Mouse (Mus musculus): ENCODE measurements around the gene Comt. TPM values are rescaled to one million over a fixed set of nuclear protein-coding genes. Genes with fewer than 3 reads are reported as not detected.

Comt gene
- polyA plus RNA-seq, 1 experiment: 157 TPM

DNA sequence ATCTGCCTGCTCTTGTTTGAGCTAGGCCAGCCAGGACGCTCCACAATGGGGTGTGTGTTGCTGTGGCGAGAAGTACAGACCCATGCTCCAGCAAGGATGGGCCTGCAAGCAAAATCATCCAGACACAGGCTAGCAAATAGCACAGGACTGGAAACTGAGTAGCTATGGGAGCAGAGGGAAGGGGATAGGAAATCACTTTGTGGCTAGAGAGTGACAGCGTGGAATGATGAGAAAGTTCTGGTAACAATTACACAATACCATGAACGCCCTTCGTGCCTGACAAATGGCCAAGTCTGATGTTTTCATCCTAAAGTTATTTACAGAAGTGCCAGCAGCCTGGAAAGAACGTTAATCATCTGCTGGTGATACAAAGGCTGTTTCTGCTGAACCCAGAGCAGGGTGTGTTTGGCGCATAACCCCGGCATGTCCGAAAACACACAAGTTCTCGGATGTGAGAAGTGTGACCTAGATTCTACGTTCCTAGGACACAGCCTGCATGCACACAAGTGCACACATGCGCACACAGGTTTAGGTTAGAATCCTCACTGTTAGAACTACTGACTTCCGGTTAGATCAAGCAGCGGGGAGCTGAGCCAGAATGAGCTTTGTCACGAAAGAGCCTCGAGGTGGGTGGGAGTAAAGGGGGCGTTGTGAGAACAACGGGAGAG is 10.4 kb downstream of the Comt start:
- 63% methylated on average over 18 of the region's 18 CpGs for WGBS

DNA sequence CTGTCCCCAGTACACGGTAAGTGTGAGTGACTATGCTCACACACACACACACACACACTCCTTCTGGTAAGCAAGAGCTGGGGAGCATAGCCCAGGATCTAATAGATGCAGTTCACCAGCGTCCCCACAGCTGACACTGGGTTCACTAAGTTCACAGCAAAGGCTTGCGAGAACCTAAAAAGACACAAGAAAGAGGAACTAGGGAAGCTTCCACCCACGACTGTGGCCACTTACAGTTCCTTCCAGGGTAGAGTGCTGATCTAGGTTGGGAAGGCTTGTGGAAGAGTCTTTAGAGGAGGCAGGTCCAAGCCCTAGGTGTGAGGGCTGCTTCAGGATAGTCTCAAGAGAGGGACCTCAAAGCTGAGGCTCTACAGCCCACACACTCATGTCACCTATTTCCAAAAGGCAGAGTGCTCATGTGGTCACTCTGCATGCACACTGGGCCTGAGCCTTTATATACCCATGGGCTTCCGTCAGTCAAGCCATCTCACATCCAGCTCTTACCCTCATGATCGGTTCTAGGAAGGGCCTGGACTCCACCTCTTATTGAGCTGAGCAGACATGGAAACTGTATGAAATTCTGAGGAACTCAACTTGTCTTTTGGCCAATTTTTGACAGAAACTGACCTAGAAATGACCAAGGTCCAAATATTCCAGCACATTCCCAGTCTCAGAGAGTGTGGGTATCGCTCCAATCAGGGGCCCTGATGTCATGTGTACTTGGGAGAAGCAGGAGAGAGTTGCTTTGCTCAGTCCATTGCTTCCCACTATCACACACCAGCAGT is 13.4 kb downstream of the Comt start:
- no peak for DNase-seq (ENCODE audit: low read depth, low spot score)
- WGBS: 73% methylated on average over 7 of the region's 7 CpGs

More for the DNA sequence above, 10.4 kb downstream of the Comt start:
- DNase-seq (ENCODE audit: low read depth, low spot score): no peak

DNA sequence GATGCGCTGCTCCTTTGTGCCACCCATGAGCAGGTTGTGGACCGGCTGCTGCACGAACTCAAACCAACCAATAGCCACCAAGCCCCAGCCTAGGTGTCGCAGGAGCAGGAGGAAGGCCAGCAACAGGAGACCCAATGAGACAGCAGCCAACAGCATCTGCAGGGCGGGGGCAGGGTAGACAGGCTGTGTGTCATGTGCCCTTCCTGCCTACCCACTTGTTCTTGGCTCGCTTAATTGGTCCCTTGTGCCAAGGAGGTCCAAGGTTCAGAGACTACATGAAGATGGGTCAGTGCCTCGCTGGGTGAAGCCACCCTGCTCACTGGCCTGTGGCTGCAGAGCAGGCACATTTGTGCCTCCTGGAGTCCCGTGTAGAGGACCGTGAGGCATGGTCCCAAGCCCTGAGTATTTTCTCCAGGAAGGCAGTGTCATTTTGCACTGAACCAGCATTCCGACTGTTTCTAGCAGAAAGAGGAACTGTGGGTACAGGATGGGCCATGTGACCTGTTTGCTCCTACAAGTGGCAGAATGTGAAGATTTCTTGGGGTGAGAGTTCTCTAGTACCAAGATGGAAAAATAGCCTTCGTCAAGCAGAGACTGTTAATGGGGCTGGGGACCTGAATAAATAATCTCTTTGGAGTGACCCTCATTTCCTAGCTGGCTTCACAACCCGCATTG is 14.7 kb downstream of the Comt start:
- WGBS: 44% methylated on average over 12 of the region's 12 CpGs
- DNase-seq (ENCODE audit: low read depth, low spot score): no peak

DNA sequence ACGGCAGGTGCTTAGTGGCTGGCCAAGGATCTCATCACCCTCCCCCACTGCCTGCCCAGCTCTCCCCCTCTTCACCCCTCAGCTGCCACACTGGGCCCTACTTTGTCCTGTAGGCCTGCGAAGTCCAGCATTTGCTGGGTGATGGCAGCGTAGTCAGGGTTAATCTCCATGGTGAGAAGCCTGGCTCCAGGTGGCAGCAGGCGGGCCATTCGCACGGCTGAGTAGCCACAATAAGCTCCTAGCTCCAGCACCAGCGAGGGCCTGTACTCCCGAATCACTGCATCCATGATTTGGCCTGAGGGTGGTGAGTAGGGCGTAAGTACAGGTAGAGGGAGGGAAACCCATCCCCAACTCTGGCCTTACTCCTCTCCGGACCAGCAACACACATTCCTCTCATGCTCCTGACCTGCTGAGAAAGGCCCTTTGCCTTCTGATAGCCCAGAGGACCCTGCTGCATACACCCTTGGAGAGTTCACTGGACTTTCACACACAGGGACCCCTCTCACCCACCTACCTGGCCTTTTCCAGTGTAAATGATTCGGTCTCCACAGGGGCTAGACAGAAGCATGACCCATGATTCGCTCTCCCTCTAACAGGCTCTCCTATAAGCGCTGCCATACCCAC is 15.5 kb downstream of the Comt start:
- WGBS: 92% methylated on average over 13 of the region's 13 CpGs

DNA sequence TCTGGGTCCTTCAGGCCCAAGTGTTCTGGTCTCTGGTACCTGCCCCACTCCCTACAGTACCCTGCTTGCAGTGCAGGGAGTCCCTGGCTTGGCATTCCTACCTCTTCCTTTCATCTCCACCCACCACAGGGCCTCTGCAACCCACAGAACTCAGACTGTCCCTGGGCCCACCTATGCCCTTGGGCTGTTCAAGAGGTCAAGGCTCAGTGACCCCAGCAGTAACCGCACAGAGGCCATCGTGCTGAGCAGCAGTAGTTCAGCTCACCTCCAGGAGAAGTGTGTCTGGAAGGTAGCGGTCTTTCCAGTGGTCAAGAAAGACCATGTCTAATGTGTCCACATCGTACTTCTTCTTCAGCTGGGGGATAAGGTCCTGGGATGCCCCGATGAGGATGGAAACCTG is 16.2 kb downstream of the Comt start:
- DNase-seq (ENCODE audit: low read depth, low spot score): no peak
- WGBS: 87% methylated on average over 5 of the region's 5 CpGs

More for the DNA sequence above, 15.5 kb downstream of the Comt start:
- no peak for DNase-seq (ENCODE audit: low read depth, low spot score)

DNA sequence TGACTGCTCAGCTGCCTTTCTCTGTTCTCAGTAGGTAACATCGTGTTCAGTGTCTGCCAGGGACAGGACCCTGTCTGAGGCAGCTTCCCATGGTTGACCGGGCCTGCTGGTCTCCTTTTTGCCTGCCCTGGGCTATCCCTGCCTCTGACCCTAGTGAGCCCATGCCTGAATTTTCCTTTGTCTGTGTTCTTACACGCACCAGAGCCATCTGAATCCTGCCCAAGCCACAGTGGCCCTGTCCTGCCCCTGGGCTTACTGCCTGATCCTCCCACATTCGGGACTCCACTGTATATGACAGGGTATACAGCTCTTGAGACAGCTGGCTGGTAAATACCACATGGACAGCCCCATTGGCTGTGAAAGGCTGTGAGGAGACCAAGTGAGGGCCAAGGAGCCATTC is 16.9 kb downstream of the Comt start:
- WGBS: 84% methylated on average over 4 of the region's 4 CpGs

DNA sequence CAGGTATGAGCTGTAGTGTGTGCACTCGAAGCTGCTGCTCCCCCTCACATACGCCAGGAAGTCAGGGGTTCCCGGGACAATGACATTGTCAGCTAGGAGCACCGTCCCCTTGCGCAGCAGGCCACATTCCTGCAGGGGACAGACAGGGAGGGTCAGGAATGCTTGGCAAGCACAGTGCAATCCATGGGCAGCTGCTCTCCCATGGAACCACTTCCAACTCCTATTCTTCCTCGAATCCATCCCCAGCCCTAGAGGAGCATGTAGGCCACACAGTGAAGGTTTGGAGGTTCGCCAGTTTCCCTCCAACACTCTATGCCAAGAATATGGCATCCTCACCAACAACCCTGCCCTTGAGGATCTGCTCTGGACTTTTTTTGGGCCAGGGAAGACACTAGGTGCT is 18.7 kb downstream of the Comt start:
- WGBS: 60% methylated on average over 7 of the region's 7 CpGs
- DNase-seq (ENCODE audit: low read depth, low spot score): no peak

More for the DNA sequence above, 16.9 kb downstream of the Comt start:
- no peak for DNase-seq (ENCODE audit: low read depth, low spot score)

DNA sequence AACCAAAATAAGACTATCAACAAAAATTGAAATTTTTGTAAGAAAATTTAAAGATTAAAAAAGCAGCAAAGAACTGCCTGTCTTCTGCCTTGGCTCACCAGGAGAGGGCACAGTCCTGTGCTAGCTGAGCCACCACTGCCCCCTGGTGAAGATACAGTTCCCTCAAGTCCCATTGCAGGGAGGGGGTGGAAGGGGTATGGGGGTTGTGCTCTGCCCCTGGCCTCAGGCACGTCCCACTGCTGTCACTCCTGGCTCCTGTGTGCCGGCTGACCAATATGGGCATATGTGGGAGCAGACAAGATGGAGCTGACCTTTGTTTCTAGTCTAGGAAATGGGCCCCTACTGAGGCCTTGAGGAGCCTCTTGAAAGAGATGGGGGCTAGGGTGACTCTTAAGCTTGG is 20.4 kb downstream of the Comt start:
- no peak for DNase-seq (ENCODE audit: low read depth, low spot score)
- WGBS: 21% methylated on average over 2 of the region's 2 CpGs

DNA sequence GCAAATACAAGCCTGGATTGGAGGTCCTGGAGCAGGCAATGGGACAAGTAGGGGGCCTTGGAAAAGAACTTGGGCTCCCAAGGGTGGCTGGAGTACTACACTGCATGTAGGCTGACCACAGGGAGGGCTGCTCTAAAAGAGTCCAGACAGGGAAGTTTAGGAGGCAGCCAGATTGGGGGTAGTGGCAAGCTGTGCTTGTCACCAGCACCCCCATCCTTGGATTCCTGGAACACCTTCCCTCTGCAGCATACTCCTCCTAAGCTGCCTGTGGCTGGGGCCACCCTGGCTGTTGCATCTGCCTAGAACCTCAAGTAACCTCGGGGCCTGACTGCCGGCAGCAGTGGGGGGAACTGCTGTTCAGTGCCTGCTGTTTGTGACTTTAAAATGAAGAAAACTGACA is 20.8 kb downstream of the Comt start:
- DNase-seq (ENCODE audit: low read depth, low spot score): no peak
- WGBS: 68% methylated on average over 2 of the region's 2 CpGs

DNA sequence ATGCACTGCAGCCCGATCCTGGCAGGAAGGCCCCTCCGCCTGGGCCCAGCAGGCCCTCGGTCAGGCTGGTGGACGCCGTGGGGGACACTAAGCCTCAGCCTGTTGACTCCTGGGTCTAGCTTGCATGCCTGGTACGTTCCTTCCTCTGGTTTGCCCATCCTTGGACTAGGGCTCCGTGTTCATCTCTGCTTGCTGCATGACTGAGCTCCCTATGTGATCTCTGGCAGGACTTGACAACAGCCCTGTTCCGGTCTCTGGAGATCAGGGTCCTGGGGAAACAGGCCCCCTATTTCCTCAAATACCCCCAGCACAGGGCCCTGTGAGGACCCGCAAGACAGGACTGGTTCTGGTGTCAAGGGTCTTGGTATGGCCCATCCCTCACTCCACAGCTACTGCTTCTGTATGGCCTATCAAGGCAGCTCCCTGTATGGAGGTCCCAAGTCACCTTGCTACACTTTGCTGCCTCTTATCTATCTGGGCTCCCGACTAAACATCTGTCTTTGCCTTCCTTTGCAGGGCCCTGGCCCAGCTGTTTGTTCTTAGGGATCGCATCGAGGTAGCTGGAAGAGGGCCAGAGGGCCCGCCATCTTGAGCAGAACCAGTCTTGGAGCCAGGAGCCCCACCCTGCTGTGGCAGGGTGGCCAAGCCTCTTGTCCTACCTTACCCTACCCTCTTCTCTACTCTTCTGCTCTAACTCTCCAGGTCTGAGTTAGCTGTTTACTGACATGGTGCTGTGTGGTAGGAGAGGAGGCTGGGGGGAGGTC is 21.4 kb downstream of the Comt start:
- DNase-seq (ENCODE audit: low read depth, low spot score): no peak
- WGBS: 68% methylated on average over 13 of the region's 13 CpGs

DNA sequence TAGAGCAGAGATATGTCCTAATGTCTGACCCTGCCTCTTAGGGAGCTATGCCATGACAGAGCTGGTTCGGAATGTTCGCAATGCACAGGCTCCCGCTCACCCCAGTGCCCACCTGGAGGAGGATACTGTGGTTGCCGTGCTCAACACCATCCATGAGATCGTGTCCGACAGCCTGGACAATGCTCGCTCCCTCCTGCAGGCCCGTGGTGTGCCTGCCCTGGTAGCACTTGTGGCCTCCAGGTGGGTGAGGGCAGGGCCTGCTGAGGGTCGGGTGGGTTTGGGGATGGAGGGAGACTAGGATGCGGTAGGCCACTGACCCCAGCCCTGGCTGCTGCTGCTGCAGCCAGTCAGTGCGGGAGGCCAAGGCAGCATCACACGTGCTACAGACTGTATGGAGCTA is 23.4 kb downstream of the Comt start:
- WGBS: 93% methylated on average over 12 of the region's 12 CpGs
- no peak for DNase-seq (ENCODE audit: low read depth, low spot score)

DNA sequence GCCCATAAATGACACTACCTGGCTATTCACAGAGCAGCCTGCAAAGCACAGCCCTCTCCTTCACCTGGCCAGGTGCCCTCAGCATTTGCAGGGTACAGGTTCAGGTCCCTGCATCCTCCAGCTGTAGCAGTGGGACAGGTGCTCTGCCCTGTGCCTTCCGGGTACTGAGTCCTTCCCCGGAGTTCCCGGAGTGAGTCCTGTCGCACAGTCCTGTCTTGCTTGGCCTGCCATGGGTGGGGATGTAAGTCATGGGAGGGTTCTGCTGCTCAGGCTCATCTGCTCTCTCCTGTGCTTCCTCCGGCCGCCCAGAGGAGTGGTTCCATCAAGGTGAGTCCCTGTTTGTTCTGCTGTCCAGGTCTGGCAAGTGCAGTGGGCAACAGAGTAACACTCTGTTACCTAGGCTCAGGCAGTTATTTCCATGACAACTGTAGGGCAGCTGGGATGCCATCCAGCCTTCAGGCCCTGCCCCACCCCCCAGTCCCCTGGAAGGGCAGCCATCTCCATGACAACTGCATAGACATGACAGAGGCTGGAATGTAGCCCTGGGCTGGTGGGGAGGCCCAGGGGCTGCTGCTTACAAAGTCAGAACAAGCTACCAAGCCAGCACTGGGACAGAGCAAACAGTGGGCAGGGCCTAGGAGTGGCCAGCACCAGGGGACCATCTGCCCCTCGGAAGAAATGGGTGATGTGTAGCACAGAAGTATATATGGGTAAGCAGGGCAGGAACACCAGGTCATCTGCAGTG is 26.0 kb downstream of the Comt start:
- no peak for DNase-seq (ENCODE audit: low read depth, low spot score)
- WGBS: 62% methylated on average over 7 of the region's 7 CpGs

DNA sequence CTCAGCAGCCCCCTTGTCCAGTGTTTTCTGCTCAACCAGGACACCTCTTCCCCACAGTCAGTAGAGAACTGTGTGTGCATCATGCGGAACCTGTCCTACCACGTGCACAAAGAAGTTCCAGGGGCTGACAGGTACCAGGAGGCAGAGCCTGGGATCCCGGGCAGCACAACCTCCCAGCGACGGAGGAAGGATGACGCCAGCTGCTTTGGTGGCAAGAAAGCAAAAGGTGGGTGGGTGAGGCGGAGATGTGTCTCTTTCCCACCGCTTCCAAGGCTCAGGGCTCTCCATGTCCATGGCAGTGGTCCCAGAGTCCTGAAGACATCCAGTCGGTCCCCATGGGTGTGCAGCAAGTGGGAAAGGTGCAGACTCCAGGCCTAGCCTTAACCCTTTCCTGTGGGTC is 26.6 kb downstream of the Comt start:
- DNase-seq (ENCODE audit: low read depth, low spot score): no peak
- WGBS: 78% methylated on average over 9 of the region's 9 CpGs

DNA sequence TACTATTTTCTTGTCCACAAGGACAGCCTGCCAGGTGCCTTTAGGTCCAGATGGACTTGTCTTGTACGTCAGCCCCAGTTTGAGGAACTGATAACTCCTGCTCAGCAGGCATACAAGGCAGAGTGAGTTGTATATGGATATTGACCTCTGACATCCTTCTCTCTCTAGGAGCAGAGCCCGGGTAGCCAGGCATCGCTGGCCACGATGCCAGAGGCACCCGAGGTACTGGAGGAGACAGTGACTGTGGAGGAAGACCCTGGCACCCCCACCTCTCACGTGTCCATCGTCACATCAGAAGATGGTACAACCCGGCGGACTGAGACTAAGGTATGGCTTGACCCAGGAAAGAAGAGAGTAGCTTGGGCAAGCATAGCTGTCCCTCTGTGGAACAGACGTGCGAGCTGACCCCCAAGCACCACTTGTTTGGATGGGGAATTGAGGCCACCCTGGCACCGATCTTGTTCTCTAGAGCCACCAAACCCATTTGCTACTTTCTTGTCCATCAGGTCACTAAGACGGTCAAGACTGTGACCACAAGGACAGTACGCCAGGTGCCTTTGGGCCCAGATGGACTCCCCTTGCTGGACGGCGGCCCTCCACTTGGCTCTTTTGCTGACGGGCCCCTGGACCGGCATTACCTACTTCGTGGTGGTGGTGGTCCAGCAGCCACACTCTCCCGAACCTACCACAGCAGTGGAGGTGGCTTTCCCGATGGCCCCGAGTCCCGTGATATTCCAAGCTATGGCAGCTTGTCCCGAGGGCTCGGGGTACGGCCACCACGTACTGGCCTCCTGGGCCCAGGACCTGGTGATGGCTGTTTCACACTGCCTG is 29.6 kb downstream of the Comt start:
- WGBS: 95% methylated on average over 27 of the region's 27 CpGs

DNA sequence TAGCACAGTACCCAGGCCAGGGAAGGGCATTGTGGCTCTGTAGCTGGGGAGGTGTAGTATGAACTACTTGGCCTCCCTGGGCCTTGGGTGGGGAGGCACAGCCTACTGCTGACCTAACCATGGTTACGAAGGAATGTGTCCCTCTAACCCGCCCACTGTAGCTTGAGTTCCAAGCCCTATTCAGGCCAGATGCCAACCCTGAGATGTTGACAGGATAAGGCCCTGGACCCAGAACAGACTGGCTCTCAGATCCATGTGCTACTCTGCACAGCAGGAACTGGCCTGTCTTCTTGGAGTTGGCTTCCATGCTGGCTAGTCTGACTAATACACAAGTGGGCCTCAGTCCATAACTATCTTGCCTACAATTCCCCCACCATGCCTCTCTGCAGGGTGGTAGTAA is 30.5 kb downstream of the Comt start:
- 41% methylated on average over 2 of the region's 2 CpGs for WGBS
- DNase-seq (ENCODE audit: low read depth, low spot score): no peak

More for the DNA sequence above, 29.6 kb downstream of the Comt start:
- DNase-seq (ENCODE audit: low read depth, low spot score): no peak

DNA sequence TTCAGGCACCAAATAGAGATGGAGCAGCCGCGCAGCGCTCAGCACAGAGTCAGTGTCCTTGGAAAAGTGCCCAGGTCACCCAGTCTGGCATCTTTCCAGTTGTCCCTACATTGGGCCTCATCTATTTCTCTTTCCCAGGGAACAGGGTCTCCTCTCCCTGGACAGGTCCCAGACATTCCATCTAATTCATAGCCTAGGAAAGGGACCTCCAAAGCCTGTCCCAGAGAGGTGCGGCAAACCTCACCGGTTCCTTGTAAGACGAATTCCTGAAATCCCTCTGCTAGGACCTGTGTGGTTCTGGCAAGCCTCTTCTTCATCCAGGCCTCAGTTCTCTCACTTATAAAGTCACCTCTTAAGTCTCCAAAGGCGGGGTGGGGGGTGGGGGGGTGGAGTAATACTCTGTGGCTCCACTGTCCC is 31.0 kb downstream of the Comt start:
- 71% methylated on average over 6 of the region's 7 CpGs for WGBS
- DNase-seq (ENCODE audit: low read depth, low spot score): no peak

DNA sequence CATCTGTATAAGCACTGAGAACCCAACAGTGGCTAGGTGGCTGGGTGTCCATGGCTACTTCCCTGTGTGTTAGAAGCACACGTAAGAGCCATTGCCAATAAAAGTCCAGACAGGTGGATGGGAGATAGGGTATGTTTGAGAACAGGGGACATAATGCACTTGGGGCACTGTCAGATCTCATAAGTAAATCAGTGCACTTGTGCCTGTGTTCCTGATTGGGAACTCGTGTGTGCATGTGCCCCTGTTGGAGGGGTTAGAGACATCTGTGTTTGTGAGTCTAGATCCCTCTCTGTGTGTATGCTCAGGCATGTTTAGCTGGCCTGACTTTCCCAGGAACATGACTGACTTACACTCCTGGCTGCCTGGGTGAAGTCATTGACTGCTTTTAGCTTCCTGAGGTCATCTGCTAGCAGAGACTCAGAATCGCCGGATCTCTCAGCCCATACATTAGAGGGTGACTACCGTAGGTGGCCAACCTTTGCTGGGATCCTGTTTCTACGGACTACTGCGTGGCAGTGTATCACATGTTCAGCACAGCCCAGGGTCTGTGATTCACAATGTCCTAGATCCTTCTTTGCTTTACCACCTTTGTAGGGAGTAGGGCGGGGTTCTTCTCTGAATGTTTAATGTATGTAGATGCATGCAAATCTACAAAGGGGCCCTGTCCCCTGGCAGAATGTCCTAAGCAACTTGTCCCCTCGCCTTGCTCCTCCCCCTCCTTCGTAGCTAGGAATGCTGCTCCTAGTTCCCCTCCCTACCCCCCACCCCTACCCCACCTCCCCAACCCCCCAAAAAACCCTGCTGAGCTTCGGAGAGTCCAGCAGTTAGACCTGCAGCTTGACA is 31.7 kb downstream of the Comt start:
- no peak for DNase-seq (ENCODE audit: low read depth, low spot score)
- 72% methylated on average over 11 of the region's 11 CpGs for WGBS
